Mouse (Mus musculus) stomach, embryonic 14.5 days (tissue): ENCODE measurements around the gene Srp54c. TPM values are rescaled to one million over a fixed set of nuclear protein-coding genes. Genes with fewer than 3 reads are reported as not detected.
"Not testable (repeated sequence)": the region's sequence is repeated elsewhere in the genome, so short reads cannot be mapped to it uniquely, and the experiment has no call there.

Experiments used
- ATAC-seq: fragments of 200-750 bp; cut with Nextera tagmentation; 2 replicates; pipeline ENCODE4 v1.8.0; 2017; ENCODE audit warnings: low read depth, moderate TSS enrichment; ENCODE audit not compliant: insufficient number of reproducible peaks, insufficient read depth, low FRiP score
- H3K27ac ChIP-seq: fragments of 300-500 bp; sonication (generic); 2 replicates; pipeline ENCODE4 v1.5.1; 2014; ENCODE audit warnings: mild to moderate bottlenecking, low read length, moderate library complexity, mixed read lengths
- H3K27me3 ChIP-seq: fragments of 300-500 bp; sonication (generic); 2 replicates; pipeline ENCODE4 v1.6.1; 2014; ENCODE audit warnings: low read length, control low read depth, mixed read lengths; ENCODE audit not compliant: control insufficient read depth, insufficient read depth
- H3K36me3 ChIP-seq: fragments of 300-500 bp; sonication (generic); 2 replicates; pipeline ENCODE4 v1.6.1; 2014; ENCODE audit warnings: mild to moderate bottlenecking, control low read depth, low read length, moderate library complexity, mixed read lengths; ENCODE audit not compliant: control insufficient read depth, insufficient read depth
- H3K4me1 ChIP-seq: fragments of 300-500 bp; sonication (generic); 2 replicates; pipeline ENCODE4 v1.6.1; 2014; ENCODE audit warnings: low read length, control low read depth, mixed read lengths; ENCODE audit not compliant: control insufficient read depth, insufficient read depth
- H3K4me2 ChIP-seq: fragments of 300-500 bp; sonication (generic); replicated peaks from 2 replicates; pipeline ENCODE4 v1.6.1; 2014; ENCODE audit warnings: low read depth, low read length, control low read depth
- H3K4me3 ChIP-seq: fragments of 300-500 bp; sonication (generic); 2 replicates; pipeline ENCODE4 v1.5.1; 2014; ENCODE audit warnings: low read depth, low read length, control low read depth
- H3K9ac ChIP-seq: fragments of 300-500 bp; sonication (generic); replicated peaks from 2 replicates; pipeline ENCODE4 v1.6.1; 2014; ENCODE audit warnings: low read depth, mild to moderate bottlenecking, control low read depth, low read length, moderate library complexity, mixed read lengths
- H3K9me3 ChIP-seq: fragments of 300-500 bp; sonication (generic); 2 replicates; pipeline ENCODE4 v1.6.1; 2016; ENCODE audit warnings: low read depth, low read length, control low read depth; ENCODE audit not compliant: control insufficient read depth
- WGBS: fragments of 180-500 bp; shearing (Covaris S2); extraction: QIAGEN DNeasy Blood & Tissue Kit; methylation state at CpG from one replicate; pipeline ENCODE4 v1.1.7; 2014; 5-methylcytosine and 5-hydroxymethylcytosine counted together
- polyA plus RNA-seq: library from polyadenylated mRNA; unstranded; fragments of >200 nt; fragmentation: Nextera tagmentation; extraction: Ambion mirVana; gene quantifications from 2 replicates; pipeline ENCODE4 v1.2.1, GENCODE M21; 2014

The Srp54c gene
- polyA plus RNA-seq, 1 experiment from 2014 or later: 68.1 TPM

DNA sequence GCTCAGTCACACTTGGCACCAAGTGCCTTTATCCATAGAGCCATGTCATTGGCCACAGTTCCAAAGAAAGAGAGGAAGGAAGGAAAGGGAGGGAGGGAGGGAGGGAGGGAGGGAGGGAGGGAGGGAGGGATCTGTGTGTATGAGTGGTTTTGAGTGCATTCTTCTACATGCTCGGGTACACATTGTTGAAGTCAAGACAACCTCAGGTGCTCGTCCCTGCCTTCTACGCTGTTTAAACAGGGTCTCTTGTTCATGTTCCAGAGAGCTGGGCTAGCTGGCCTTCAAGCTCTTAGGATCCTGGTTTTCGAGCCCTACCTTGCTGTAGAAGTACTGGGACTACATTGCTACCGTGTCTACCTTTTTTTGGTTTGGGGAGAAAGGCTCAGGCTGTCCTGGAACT lies 33.4 kb downstream of the Srp54c start:
- no CpG with 5 or more reads among the region's 5 CpGs for WGBS
- H3K4me1 ChIP-seq, ATAC-seq: not testable (repeated sequence)

DNA sequence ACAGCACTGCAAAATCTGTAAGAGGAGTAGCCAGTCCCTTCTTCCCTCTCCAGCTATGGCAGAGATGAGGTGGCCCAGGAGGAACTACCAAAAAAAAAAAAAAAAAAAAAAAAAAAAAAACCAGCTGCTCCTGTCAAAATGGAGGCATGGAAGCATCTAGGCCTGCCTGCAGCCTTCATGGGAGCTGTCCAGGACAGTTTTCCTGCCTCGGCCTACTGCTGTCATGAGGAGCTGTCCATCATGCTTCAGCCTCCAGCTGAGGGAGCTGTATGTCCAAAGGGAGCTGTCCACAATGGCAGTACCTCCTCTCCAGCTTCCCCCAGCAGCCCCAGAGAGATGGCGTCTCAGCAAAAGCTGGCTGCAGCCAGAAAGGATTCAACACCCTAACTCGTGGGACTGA lies 42.3 kb downstream of the Srp54c start:
- Histone ChIP-seq H3K27me3 (no peaks in the 10 kb centered on the region), H3K36me3 (no peaks in the 10 kb centered on the region), H3K9ac (no peak overlapping the region), H3K27ac (no peak overlapping the region), H3K9me3 (no peaks in the 10 kb centered on the region), H3K4me1 (no peaks in the 10 kb centered on the region), H3K4me3 (no peak overlapping the region), H3K4me2 (no peak overlapping the region)
- 69% methylated on average over 3 of the region's 3 CpGs for WGBS
- ATAC-seq: no peak

More for the DNA sequence above, 33.4 kb downstream of the Srp54c start:
- not testable (repeated sequence) for H3K36me3 ChIP-seq, H3K27me3 ChIP-seq, H3K4me3 ChIP-seq, H3K9ac ChIP-seq, H3K4me2 ChIP-seq, H3K9me3 ChIP-seq, H3K27ac ChIP-seq

DNA sequence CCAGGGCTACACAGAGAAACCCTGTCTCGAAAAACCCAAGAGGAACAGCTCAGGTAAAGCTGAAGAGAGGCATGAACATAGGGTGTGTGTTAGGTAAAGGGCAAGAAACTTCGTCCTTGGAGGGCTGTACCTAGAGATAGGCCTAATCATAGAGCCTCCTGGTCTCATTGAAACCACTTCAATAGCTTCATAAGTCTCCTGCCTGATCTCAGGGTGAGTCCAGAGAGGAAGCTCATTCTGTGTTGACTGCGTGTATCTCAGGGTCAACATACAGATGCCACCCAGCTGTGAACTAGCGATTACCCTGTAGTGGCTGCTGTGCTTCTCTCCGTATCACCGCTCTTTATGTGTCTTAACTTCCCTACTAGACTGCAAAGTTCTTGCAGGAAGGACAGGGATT lies 47.6 kb downstream of the Srp54c start:
- not testable (repeated sequence) for H3K27ac ChIP-seq, H3K36me3 ChIP-seq, H3K4me3 ChIP-seq, H3K27me3 ChIP-seq, H3K4me1 ChIP-seq, ATAC-seq, H3K9me3 ChIP-seq, H3K4me2 ChIP-seq, H3K9ac ChIP-seq
- 84% methylated on average over 3 of the region's 6 CpGs for WGBS

DNA sequence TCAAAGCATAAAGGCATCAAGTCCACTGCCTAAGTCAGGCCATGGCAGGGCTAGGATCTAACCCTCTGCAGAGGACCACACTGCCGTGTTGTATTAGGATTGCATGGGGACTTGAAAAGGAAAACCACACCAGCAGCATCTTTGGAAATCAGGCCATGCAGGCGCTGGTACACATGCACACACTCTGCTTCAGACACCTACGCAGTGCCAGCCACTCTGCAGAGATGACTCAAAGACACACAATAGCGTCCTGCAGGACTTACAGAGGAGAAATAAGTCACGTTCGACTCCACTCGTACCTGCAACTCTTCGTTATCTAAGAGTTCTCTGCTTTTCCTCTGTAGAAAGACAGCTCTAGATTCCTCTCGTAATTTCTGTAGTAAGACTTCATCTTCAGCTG lies 68.1 kb downstream of the Srp54c start:
- no peak overlapping the region for H3K4me2 ChIP-seq
- no peak overlapping the region for H3K9ac ChIP-seq
- no peak overlapping the region for H3K4me3 ChIP-seq
- H3K27ac ChIP-seq: no peak overlapping the region
- no peaks in the 10 kb centered on the region for H3K27me3 ChIP-seq
- peaks cover 5% of the 10 kb centered on the region; the same call in 1 of the 2 replicates for H3K4me1 ChIP-seq
- 91% methylated on average over 9 of the region's 9 CpGs for WGBS
- peaks cover 30% of the 10 kb centered on the region for H3K36me3 ChIP-seq
- ATAC-seq: no peak
- H3K9me3 ChIP-seq: no peaks in the 10 kb centered on the region

DNA sequence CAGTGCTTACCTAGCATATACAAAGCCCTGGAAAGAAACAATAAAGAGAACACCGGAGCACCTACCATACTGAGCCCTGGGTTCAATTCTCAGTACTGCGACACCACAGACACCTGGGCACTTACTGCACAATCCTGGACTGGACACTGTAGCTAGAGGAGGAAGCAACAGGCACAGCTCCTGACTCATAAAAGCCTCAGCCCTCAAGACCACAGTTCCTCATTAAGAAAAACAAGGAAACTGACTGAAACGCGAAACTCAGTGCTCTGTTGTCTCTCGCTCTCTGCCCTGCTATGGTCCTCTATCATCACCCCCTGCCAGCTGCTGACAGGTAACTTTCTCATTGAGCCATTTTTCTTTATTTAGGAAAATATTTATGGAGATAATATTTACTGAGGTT lies 69.4 kb downstream of the Srp54c start, which contains the start of gene 1110008L16Rik:
Gene 1110008L16Rik, plus strand, starts transcription at position 242 of the 400 bp plus-strand sequence.
- ATAC-seq: no peak
- Histone ChIP-seq H3K27me3 (no peaks in the 10 kb centered on the region), H3K9ac (no peak within 1 kb of the TSS), H3K27ac (no peak within 1 kb of the TSS), H3K36me3 (peaks cover 21% of the 10 kb centered on the region), H3K4me1 (peaks cover 5% of the 10 kb centered on the region; the same call in 1 of the 2 replicates), H3K4me3 (no peak within 1 kb of the TSS), H3K9me3 (no peaks in the 10 kb centered on the region), H3K4me2 (no peak within 1 kb of the TSS)
- WGBS: 76% methylated on average over 5 of the region's 5 CpGs

DNA sequence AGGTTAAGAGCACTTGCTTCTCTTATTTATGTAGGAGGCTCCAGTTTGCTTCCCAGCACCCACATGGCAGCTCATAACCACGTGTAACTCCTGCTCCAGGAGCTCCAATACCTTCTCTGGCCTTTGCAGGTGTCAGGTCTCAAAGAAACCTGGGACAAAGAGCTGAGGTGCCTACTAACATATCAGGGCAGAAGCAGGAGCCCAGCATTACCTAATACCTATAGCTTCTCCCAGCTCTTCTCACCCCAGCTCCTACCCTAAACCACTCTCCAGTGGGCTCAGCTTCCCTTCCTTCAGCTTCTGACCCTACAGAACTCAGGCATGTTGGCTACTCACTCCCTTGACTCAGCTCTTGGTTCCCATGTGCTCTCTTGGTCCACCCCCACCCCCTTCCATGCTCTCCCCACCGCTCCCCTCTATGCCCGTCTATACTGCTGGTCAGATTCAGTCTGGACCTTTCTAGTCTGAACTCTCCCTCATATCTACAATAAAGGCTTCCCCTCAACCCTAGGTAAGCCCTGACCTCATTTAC lies 70.9 kb downstream of the Srp54c start:
- ATAC-seq: no peak
- Histone ChIP-seq H3K27ac (no peak overlapping the region), H3K27me3 (no peaks in the 10 kb centered on the region), H3K9me3 (no peaks in the 10 kb centered on the region), H3K4me1 (peaks cover 5% of the 10 kb centered on the region), H3K36me3 (peaks cover 14% of the 10 kb centered on the region), H3K4me2 (peak overlapping the region; percentile 61), H3K9ac (no peak overlapping the region), H3K4me3 (peak overlapping the region; percentile 59)
- 78% methylated on average over 3 of the region's 3 CpGs for WGBS

DNA sequence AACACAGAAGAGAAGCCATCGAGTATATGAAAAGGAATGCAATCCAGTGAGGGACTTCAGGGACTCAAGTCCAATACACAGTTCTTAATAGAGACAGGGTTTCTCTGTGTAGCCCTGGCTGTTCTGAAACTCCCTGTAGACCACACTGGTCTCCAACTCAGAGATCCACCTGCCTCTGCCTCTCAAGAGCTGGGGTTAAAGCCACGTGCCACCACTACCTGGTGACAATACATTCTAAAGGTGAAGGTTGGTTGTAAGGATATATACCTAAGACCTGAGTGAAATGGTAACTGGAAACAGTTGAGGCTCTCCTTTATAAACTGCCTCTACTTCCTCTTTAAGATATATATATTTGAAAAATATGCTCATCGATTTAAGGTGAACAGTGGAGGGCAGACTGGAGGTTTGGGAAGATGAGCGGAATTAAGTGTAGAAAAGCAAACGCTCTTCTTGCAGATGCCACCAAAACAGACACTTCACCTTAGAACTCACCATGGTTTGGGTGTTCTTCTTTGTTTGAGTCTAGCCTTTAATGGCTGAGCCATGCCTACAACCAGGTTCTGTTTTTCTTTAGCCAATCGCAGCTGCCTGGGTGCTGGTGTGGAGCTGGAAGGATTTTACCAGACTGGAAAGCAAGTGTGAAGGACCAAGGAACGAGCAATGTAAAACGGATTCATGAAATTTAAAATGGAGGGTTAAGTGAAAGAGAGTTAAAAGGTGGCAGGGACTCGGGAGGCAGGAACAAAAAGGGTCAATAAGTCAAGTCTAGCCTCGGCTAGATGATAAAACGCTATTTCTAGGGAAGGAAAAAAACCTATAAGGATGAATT lies 71.7 kb downstream of the Srp54c start:
- peaks cover 5% of the 10 kb centered on the region for H3K4me1 ChIP-seq
- no peak for ATAC-seq
- peaks cover 10% of the 10 kb centered on the region for H3K36me3 ChIP-seq
- peak overlapping the region; percentile 61 for H3K4me2 ChIP-seq
- H3K27ac ChIP-seq: peak overlapping the region; percentile 90
- H3K9ac ChIP-seq: peak overlapping the region; percentile 71
- H3K4me3 ChIP-seq: peak overlapping the region; percentile 59
- no peaks in the 10 kb centered on the region for H3K9me3 ChIP-seq
- H3K27me3 ChIP-seq: no peaks in the 10 kb centered on the region
- 39% methylated on average over 11 of the region's 11 CpGs for whole genome bisulfite sequencing

DNA sequence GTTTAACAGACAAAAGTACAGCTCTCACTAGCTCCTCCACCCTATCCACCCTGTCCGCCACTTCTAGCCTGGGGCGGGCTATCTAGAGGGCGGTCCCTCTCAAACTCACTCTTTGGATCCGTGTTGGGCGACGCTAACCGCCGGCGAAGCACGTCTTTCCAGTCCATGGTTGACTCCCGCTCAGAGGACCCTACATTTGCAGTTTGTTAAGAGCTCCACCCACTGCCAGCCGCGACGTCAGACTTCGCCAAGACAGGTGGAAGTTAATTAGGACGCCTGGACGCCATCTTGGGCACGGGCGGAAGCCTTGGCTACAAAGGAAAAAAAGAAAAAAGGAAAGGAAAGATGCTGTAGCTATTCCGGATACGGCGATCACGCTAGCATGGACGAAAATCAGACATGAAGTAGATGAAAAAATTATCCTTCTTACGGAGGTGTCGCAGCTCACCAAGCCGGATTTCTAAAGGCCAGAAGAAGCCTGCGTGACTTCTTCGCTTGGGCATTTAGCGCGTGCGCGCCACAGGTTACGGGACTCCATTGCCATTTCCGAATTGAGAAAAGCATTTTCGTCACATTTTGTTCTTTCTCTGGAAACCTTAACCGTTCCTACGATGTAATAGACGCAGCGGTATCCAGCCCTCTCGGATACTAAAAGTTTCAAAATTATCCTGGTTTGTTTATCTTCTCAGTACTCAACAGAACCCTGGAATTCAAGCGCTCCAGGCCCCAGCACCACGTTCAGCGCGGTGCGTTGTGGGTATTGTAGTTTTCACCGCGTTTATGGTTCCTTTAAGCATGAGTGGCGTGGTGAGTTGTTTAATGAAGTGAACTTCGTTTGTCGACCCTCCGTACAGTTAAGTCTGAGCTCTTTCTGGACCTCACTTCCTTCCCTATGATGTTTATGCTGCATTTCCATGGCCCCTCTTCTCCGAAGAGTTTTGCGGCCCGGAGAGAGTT lies 72.8 kb downstream of the Srp54c start, which contains the start of gene Ppp2r3c:
Gene Ppp2r3c, minus strand, starts transcription at position 514 of the 957 bp plus-strand sequence.
- Histone ChIP-seq H3K27me3 (no peaks in the 10 kb centered on the region), H3K36me3 (peaks cover 6% of the 10 kb centered on the region), H3K4me2 (peak within 1 kb of the TSS; percentile 61), H3K4me3 (peak within 1 kb of the TSS; percentile 59), H3K27ac (peak within 1 kb of the TSS; percentile 90), H3K9ac (peak within 1 kb of the TSS; percentile 71), H3K9me3 (no peaks in the 10 kb centered on the region), H3K4me1 (peaks cover 5% of the 10 kb centered on the region)
- peak; percentile 96 for ATAC-seq
- WGBS: under 1% methylated on average over 55 of the region's 55 CpGs
